Mouse (Mus musculus) liver, adult 2 months (tissue): ENCODE results near the gene Znrf1.

Source experiments
- CTCF ChIP-seq: fragments of 200-500 bp; IDR thresholded peaks from 2 replicates; pipeline ENCODE4 v1.5.1; 2011; ENCODE audit warnings: low read depth, low read length, control low read depth
- POLR2A ChIP-seq: fragments of 200-500 bp; IDR thresholded peaks from 2 replicates; pipeline ENCODE4 v1.6.1; 2011; ENCODE audit warnings: low read length, control low read depth; ENCODE audit not compliant: insufficient read depth; ENCODE audit errors: extremely low read depth

GRCm38 (mm10) chr8:111642939-111643263, 107.0 kb downstream of the Znrf1 start:
- TF ChIP-seq CTCF (no peak), POLR2A (no peak)
